Mouse (Mus musculus) small intestine, adult 2 months (tissue): Measurements from ENCODE around the gene Ddx24. TPM values are rescaled to one million over a fixed set of nuclear protein-coding genes. Genes with fewer than 3 reads are reported as not detected.

ENCODE experiments used
- H3K27ac ChIP-seq: fragments of 200-500 bp; 2 replicates; pipeline ENCODE4 v1.5.1; 2012; ENCODE audit warnings: low read depth, low read length, control low read depth, inconsistent platforms; ENCODE audit not compliant: insufficient read depth
- H3K27me3 ChIP-seq: fragments of 200-500 bp; 2 replicates; pipeline ENCODE4 v1.6.1; 2012; ENCODE audit warnings: mild to moderate bottlenecking, moderate library complexity, low read length, inconsistent platforms; ENCODE audit not compliant: control insufficient read depth, insufficient read depth
- H3K36me3 ChIP-seq: fragments of 200-500 bp; 2 replicates; pipeline ENCODE4 v1.6.1; 2012; ENCODE audit warnings: mild to moderate bottlenecking, low read length, control low read depth, inconsistent platforms; ENCODE audit not compliant: control insufficient read depth, insufficient read depth
- H3K4me1 ChIP-seq: fragments of 200-500 bp; 2 replicates; pipeline ENCODE4 v1.6.1; 2012; ENCODE audit warnings: low read length, inconsistent platforms, mixed read lengths; ENCODE audit not compliant: control insufficient read depth, insufficient read depth, insufficient read length
- H3K4me3 ChIP-seq: fragments of 200-500 bp; 2 replicates; pipeline ENCODE4 v1.5.1; 2012; ENCODE audit warnings: low read depth, mild to moderate bottlenecking, control low read depth, inconsistent platforms, low read length, moderate library complexity
- CTCF ChIP-seq: fragments of 200-500 bp; IDR thresholded peaks from 2 replicates; pipeline ENCODE4 v1.5.1; 2012; ENCODE audit warnings: low read depth, mild to moderate bottlenecking, control low read depth, inconsistent platforms, low read length, moderate library complexity, mixed read lengths; ENCODE audit not compliant: insufficient replicate concordance, insufficient read length; ENCODE audit errors: extremely low read depth
- POLR2A ChIP-seq: fragments of 200-500 bp; IDR thresholded peaks from 2 replicates; pipeline ENCODE4 v1.6.1; 2012; ENCODE audit warnings: low read depth, mild to moderate bottlenecking, control low read depth, inconsistent platforms, low read length, moderate library complexity
- WGBS: fragments of 180-500 bp; shearing (Covaris S2); methylation state at CpG from one replicate; pipeline ENCODE4 v1.1.7; 2018; 5-methylcytosine and 5-hydroxymethylcytosine counted together
- polyA plus RNA-seq: library from polyadenylated mRNA; depleted of rRNA; stranded (reverse); fragments of >200 nt; gene quantifications from 2 replicates; pipeline ENCODE4 v1.2.3, GENCODE M21; 2012

Ddx24 gene
- polyA plus RNA-seq, 1 experiment = 21.8 TPM

DNA sequence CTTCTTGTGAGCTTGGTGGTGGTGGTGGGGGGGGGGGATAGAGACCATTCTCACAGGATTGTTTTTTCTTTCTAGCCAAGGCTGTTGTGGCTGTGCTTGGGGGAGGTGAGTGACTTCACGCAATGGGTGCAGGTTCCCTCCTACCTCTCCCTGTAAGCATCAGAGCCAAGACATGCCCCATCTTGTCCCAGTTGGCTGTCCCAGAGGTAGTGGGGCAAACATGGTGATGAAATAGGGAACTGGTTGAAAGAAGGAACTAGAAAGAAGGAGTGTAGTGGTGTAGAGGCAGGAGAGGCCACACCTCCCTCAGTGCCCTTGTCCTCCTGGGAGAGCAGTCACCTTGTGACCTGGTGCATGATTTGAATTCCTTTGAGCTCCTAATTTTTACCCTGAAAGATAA lies 12.0 kb upstream of the Ddx24 start:
- Histone ChIP-seq H3K4me1 (peaks cover 15% of the 10 kb centered on the region; the same call in 1 of the 2 replicates), H3K27ac (no peak overlapping the region), H3K4me3 (no peak overlapping the region), H3K36me3 (peaks cover 17% of the 10 kb centered on the region; the same call in 1 of the 2 replicates), H3K27me3 (no peaks in the 10 kb centered on the region)
- WGBS = 91% methylated on average over 1 of the region's 1 CpGs
- TF ChIP-seq POLR2A (no peak), CTCF (no peak)

GRCm38 (mm10) chr12:103434861-103435260 lies 9.2 kb upstream of the Ddx24 start:
- H3K27ac ChIP-seq = peak overlapping the region; percentile 92
- peaks cover 13% of the 10 kb centered on the region; the same call in 1 of the 2 replicates for H3K4me1 ChIP-seq
- peak overlapping the region; percentile 16; the same call in 1 of the 2 replicates for H3K4me3 ChIP-seq
- no peaks in the 10 kb centered on the region for H3K27me3 ChIP-seq
- peaks cover 13% of the 10 kb centered on the region; the same call in 1 of the 2 replicates for H3K36me3 ChIP-seq
- TF ChIP-seq CTCF (no peak), POLR2A (no peak)

DNA sequence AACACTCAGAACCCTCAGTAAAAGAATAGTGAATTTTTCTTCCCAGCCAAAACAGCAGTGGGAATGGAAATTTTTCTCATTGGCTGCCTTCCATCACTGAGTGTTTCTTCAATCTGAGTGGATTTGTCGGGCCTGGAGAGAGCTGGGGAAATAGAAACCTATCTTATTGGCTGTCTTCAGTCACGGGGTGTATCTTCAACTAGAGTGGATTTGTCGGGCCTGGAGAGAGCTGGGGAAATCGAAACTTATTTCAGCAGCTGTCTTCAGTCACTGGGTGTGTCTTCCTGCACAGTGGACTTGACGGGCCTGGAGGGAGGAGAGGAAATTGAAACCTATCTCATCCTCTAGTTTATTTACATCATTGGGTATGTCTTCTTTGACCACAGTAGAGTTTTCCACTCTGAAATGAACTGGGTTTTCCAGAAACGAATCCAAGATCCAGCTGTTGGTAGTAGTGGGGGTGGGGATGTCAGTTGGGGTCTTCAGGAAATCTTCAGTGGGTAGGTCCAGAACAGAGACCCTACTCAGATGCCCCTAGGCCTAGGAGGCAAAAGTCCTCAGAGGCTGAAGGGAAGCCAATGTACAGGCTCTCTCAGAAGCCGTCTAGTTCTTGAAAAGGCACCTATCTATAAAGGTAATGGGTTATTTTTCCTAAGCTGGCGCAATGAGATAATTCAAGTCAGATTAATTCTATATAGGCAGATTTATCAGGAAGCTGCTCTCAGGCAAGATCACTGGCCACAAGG lies 8.5 kb upstream of the Ddx24 start, which contains the start of gene Ifi27:
TSS of gene Ifi27 (plus strand) at position 226 of the 746 bp plus-strand sequence.
- peaks cover 13% of the 10 kb centered on the region; the same call in 1 of the 2 replicates for H3K4me1 ChIP-seq
- H3K36me3 ChIP-seq = peaks cover 9% of the 10 kb centered on the region; the same call in 1 of the 2 replicates
- H3K27me3 ChIP-seq = no peaks in the 10 kb centered on the region
- peak within 1 kb of the TSS; percentile 92 for H3K27ac ChIP-seq
- 17% methylated on average over 8 of the region's 8 CpGs for WGBS
- H3K4me3 ChIP-seq = peak within 1 kb of the TSS; percentile 17; the same call in 1 of the 2 replicates
- TF ChIP-seq POLR2A (0 out of 2 replicates have a peak, but pooled peaks have one; percentile 32), CTCF (no peak)

DNA sequence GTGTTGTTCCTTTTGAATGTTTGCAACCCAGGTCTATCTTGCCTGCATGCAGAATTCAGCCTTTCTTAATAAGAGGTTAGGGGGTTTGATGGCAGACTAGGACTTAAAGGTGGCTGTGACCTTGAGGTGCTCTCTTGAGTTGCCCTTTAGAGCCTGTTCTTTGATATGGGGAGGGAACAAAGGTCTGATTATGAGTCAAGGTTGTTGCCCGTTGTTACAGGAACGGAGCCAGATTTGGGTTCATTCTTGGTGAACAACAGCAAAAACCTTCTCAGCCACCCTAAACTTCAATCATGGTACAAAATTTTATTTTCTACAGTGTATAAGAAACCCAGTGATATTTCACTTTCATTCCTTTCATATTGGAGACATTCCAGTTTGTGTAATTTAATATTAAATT lies 7.8 kb upstream of the Ddx24 start:
- 30% methylated on average over 2 of the region's 2 CpGs for WGBS
- no peaks in the 10 kb centered on the region for H3K27me3 ChIP-seq
- H3K4me1 ChIP-seq = peaks cover 13% of the 10 kb centered on the region; the same call in 1 of the 2 replicates
- H3K36me3 ChIP-seq = peaks cover 9% of the 10 kb centered on the region; the same call in 1 of the 2 replicates
- no peak overlapping the region for H3K4me3 ChIP-seq
- TF ChIP-seq CTCF = no peak
- TF ChIP-seq POLR2A = no peak
- H3K27ac ChIP-seq = peak overlapping the region; percentile 73

GRCm38 (mm10) chr12:103426710-103427109 lies 1.1 kb upstream of the Ddx24 start:
- Histone ChIP-seq H3K4me3 (no peak overlapping the region), H3K27ac (no peak overlapping the region), H3K36me3 (peaks cover 9% of the 10 kb centered on the region), H3K4me1 (peaks cover 5% of the 10 kb centered on the region; the same call in 1 of the 2 replicates), H3K27me3 (no peaks in the 10 kb centered on the region)
- WGBS = 94% methylated on average over 7 of the region's 7 CpGs
- TF ChIP-seq CTCF = no peak
- TF ChIP-seq POLR2A = no peak

- peaks cover 5% of the 10 kb centered on the region; the same call in 1 of the 2 replicates for H3K4me1 ChIP-seq
- H3K4me3 ChIP-seq = peak overlapping the region; percentile 75
- 7% methylated on average over 33 of the region's 33 CpGs for WGBS
- no peak overlapping the region for H3K27ac ChIP-seq
- peaks cover 9% of the 10 kb centered on the region for H3K36me3 ChIP-seq
- TF ChIP-seq POLR2A (no peak), CTCF (no peak)
- H3K27me3 ChIP-seq = no peaks in the 10 kb centered on the region
These were observed 458 bp downstream of the Ddx24 start for GRCm38 (mm10) chr12:103425016-103425728.

GRCm38 (mm10) chr12:103408144-103408543 lies 17.5 kb downstream of the Ddx24 start:
- Histone ChIP-seq H3K27ac (no peak overlapping the region), H3K4me1 (no peaks in the 10 kb centered on the region; the same call in 1 of the 2 replicates), H3K36me3 (peaks cover 70% of the 10 kb centered on the region), H3K4me3 (no peak overlapping the region), H3K27me3 (no peaks in the 10 kb centered on the region)
- TF ChIP-seq CTCF = no peak
- TF ChIP-seq POLR2A = no peak
- WGBS = 88% methylated on average over 10 of the region's 10 CpGs
